Mouse (Mus musculus): ENCODE measurements around the gene Itgae.

DNA sequence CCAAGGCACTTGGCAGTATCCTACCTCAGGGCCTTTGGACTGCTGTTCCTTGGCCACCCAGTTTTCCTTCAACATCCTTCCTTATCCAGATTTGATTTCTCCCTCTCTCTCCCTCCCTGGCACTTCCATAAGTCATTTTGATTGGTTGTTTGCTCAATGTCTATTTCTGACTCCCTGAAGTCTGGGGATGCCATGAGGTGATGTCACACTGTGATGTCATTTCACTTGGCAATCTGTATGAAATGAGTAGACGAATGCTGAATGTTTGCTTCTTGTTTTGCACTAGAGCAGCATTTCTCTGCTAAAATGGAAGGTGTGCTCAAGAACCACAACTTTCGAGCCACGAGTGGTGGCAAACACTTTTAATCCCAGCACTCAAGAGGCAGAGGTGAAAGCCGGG, 71.2 kb downstream of the Itgae start:
- no peak for TF ChIP-seq CTCF (IDR thresholded peaks at IDR 0.05; ENCODE audit: insufficient read depth, low read depth, low read length)
- no peak for TF ChIP-seq POLR2A (IDR thresholded peaks at IDR 0.05; ENCODE audit: insufficient read depth, low read depth, low read length)
